Mouse (Mus musculus): Measurements from ENCODE around the gene Kcnmb3. TPM values are rescaled to one million over a fixed set of nuclear protein-coding genes. Genes with fewer than 3 reads are reported as not detected.
"Not testable (repeated sequence)": the region's sequence is repeated elsewhere in the genome, so short reads cannot be mapped to it uniquely, and the experiment has no call there.

The Kcnmb3 gene
- total RNA-seq, 4 experiments from 2014 or later, result 0.37 to 0.82 (median 0.53) TPM

DNA sequence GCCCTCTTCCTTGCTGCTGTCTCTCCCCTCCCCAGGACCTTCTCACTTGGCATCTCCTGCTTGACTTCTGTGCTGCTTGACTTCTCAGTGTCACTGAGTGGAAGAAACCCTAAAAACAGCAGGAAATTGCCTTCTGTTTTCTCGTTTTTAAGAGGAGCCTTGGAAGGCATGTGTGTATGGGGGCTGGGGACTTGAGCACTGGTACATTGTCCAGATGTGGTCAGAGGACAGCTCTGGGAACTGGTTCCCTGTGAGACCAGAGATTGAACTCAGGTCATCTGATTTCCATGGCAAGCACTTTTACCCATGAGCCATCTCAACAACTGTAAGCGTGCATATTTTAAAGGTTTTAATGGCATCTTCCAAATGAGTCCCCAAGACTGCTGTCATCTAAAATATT, 58.0 kb downstream of the Kcnmb3 start:
- no peak for DNase-seq (ENCODE audit: low spot score in 2 of 2)

DNA sequence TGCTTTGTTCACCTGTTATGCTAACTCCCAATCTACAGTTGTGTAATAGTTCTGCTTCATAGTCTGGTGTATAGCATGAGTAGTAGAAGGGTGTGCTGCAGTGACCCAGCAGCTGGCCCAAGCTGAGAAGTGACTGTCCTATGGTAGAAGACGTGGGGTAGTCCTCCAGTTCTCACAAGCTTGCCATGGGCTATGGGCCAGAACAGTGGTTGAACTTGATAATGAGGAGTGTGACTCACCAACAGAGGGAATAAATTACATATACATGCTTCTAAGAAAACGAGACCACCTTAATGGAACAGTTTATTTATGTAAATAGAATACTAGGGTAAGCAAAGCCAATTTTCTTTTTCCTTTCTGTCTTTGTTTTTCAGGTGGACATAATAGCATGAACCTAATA, 61.6 kb downstream of the Kcnmb3 start:
- no peak for DNase-seq (ENCODE audit: low spot score in 2 of 2)

DNA sequence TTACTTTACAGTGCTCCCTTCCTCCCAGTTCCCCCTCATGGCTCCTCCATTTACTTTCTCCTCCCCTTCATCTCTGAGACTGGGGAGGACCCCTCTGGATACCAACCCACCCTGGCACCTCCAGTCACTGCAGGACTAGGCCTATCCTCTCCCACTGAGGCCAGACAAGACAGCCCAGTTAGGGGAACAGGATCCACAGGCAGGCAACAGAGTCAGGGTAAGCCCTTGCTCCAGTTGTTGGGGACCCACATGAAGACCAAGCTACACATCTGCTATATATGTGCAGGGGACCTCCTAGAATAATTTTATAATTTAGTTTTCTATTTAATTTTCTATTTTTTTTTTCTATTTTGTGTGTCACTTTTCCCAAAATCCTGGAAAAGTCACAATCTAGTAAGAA, 62.7 kb downstream of the Kcnmb3 start:
- DNase-seq (ENCODE audit: low spot score in 2 of 2), result not testable (repeated sequence)

DNA sequence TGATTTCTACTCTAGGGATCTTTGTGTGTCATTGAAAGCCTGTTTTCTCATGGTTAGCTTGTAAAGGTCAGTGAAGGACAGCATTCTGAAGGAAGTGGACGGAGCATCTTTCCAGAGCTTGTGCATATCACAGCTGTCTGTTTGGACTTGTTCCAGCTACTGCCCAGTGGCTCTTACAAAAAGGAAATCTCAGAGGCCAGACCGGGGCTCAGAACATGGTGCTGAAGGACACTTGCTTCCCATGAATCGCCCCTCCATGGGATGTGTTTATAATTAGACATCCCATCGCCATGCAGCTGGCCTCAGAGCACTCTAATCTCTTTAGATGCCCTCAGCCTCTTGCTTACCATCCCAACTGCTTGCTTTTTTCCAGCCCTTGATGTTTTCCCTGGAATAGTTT, 63.1 kb downstream of the Kcnmb3 start:
- no peak for DNase-seq (ENCODE audit: low spot score in 2 of 2)

DNA sequence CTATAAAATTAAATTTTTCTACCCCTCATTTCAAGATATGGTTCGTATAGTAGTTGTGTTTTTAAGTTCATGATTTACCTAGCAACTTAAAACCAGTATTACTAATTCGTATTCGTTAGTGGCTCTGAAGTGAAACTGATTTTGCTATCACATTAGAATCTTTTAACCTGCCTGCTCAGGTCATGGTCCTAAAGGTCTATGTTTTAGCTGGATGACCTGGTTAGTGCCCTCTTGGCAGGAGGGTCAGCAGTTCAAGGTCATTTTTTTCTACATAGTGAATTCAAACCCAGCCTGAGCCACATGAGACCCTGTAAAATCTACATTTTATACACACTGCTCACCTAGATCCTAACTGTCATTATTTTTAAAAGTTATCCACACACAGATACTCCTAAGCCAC, 63.7 kb downstream of the Kcnmb3 start:
- DNase-seq (ENCODE audit: low spot score in 2 of 2), result no peak

DNA sequence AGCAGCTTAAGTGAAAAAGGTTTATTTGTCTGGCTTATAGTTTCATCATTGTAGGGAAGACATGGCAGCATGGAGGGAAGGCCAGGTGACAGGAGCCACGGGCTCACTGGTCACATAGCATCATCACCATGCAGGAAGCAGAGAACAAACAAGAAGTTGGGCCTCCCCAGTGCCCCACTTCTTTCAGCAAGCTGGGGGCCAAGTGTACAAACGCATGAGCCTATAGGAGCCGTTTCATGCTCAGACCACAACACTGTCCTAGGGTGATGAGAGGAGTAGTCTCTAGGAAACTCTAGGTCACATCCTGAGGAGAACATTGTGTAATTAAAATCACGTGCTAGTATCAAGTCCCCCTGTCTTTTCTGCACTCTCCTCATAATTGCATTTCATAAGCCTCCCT, 64.3 kb downstream of the Kcnmb3 start:
- no peak for DNase-seq (ENCODE audit: low spot score in 2 of 2)

Other genes with a start within 250 kb of the Kcnmb3 start
- 10 to 100 TPM; 67.5 to 74.8 (median 70.6) TPM for gene Zmat3, start 126.2 kb downstream of the Kcnmb3 start, total RNA-seq (2022)
- gene Pik3ca, start 94.6 kb downstream of the Kcnmb3 start, total RNA-seq (2022), result 10 to 100 TPM; 59.1 to 68.3 (median 61.0) TPM
- gene Zfp639, start 18.0 kb upstream of the Kcnmb3 start, total RNA-seq (2022), result 10 to 100 TPM; 35.3 to 42.7 (median 39.7) TPM
- 100 to 1,000 TPM in 2 of 4 experiments, 10 to 100 TPM in 2; 93.5 to 111 (median 104) TPM for gene Mfn1, start 37.2 kb upstream of the Kcnmb3 start, total RNA-seq (2022)
- 10 to 100 TPM; 25.6 to 41.5 (median 36.0) TPM for gene Gnb4, start 124.4 kb upstream of the Kcnmb3 start, total RNA-seq (2022)
- gene Actl6a, start 214.1 kb upstream of the Kcnmb3 start, total RNA-seq (2022), result 10 to 100 TPM; 14.7 to 22.6 (median 17.6) TPM
- gene Ndufb5, start 244.8 kb upstream of the Kcnmb3 start, total RNA-seq (2022), result 100 to 1,000 TPM; 205 to 223 (median 213) TPM
- gene Mrpl47, start 245.4 kb upstream of the Kcnmb3 start, total RNA-seq (2022), result 10 to 100 TPM; 17.3 to 22.8 (median 18.4) TPM